Mouse (Mus musculus) neural tube, embryonic 15.5 days (tissue): Measurements from ENCODE around the gene Arhgap25. TPM values are rescaled to one million over a fixed set of nuclear protein-coding genes. Genes with fewer than 3 reads are reported as not detected.
"Not testable (repeated sequence)": the region's sequence is repeated elsewhere in the genome, so short reads cannot be mapped to it uniquely, and the experiment has no call there.

Experiments used
- ATAC-seq: fragments of 200-750 bp; cut with Nextera tagmentation; 2 replicates; pipeline ENCODE4 v1.8.0; 2017; ENCODE audit warnings: mild to moderate bottlenecking, moderate TSS enrichment, moderate library complexity; ENCODE audit not compliant: low FRiP score
- H3K27ac ChIP-seq: fragments of 300-500 bp; sonication (generic); replicated peaks from 2 replicates; pipeline ENCODE4 v1.5.1; 2015; ENCODE audit warnings: mild to moderate bottlenecking, inconsistent platforms
- H3K27me3 ChIP-seq: fragments of 300-500 bp; sonication (generic); replicated peaks from 2 replicates; pipeline ENCODE4 v1.6.1; 2015; ENCODE audit warnings: inconsistent platforms
- H3K36me3 ChIP-seq: fragments of 300-500 bp; sonication (generic); 2 replicates; pipeline ENCODE4 v1.6.1; 2015; ENCODE audit warnings: inconsistent platforms
- H3K4me1 ChIP-seq: fragments of 300-500 bp; sonication (generic); 2 replicates; pipeline ENCODE4 v1.6.1; 2015; ENCODE audit warnings: inconsistent platforms
- H3K4me2 ChIP-seq: fragments of 300-500 bp; sonication (generic); 2 replicates; pipeline ENCODE4 v1.6.1; 2015; ENCODE audit warnings: inconsistent platforms, mild to moderate bottlenecking, moderate library complexity
- H3K4me3 ChIP-seq: fragments of 300-500 bp; sonication (generic); replicated peaks from 2 replicates; pipeline ENCODE4 v1.5.1; 2015; ENCODE audit warnings: mild to moderate bottlenecking, inconsistent platforms
- H3K9ac ChIP-seq: fragments of 300-500 bp; sonication (generic); replicated peaks from 2 replicates; pipeline ENCODE4 v1.6.1; 2015; ENCODE audit warnings: mild to moderate bottlenecking, inconsistent platforms
- H3K9me3 ChIP-seq: fragments of 300-500 bp; sonication (generic); replicated peaks from 2 replicates; pipeline ENCODE4 v1.6.1; 2016; ENCODE audit warnings: inconsistent platforms
- WGBS: fragments of 180-500 bp; shearing (Covaris S2); methylation state at CpG from one replicate; pipeline ENCODE4 v1.1.7; 2015; ENCODE audit warnings: mixed read lengths; 5-methylcytosine and 5-hydroxymethylcytosine counted together
- polyA plus RNA-seq: library from polyadenylated mRNA; unstranded; fragments of >200 nt; fragmentation: Nextera tagmentation; extraction: Ambion mirVana; gene quantifications from 2 replicates; pipeline ENCODE4 v1.2.1, GENCODE M21; 2015

Arhgap25 gene
- polyA plus RNA-seq, 1 experiment from 2014 or later, result 3.6 TPM

- WGBS, result 69% methylated on average over 6 of the region's 6 CpGs
- H3K27ac ChIP-seq, result no peak overlapping the region
- H3K27me3 ChIP-seq, result no peaks in the 10 kb centered on the region
- H3K9me3 ChIP-seq, result no peaks in the 10 kb centered on the region
- H3K4me3 ChIP-seq, result no peak overlapping the region
- H3K4me2 ChIP-seq, result no peak overlapping the region
- no peak for ATAC-seq
- no peak overlapping the region for H3K9ac ChIP-seq
- no peaks in the 10 kb centered on the region for H3K36me3 ChIP-seq
- no peaks in the 10 kb centered on the region for H3K4me1 ChIP-seq
Observed at GRCm38 (mm10) chr6:87499791-87500190, 33.3 kb downstream of the Arhgap25 start.

GRCm38 (mm10) chr6:87496143-87496542 is 36.9 kb downstream of the Arhgap25 start:
- H3K27ac ChIP-seq, result no peak overlapping the region
- no peak for ATAC-seq
- no peaks in the 10 kb centered on the region for H3K9me3 ChIP-seq
- H3K4me2 ChIP-seq, result 0 out of 2 replicates have a peak overlapping the region, but pooled peaks have one; percentile 11
- no peaks in the 10 kb centered on the region for H3K36me3 ChIP-seq
- H3K9ac ChIP-seq, result no peak overlapping the region
- 0 out of 2 replicates have a peak overlapping the region, but pooled peaks have one; percentile 1 for H3K4me3 ChIP-seq
- WGBS, result 81% methylated on average over 9 of the region's 9 CpGs
- H3K27me3 ChIP-seq, result no peaks in the 10 kb centered on the region
- H3K4me1 ChIP-seq, result no peaks in the 10 kb centered on the region

- Histone ChIP-seq H3K4me2 (no peak overlapping the region), H3K4me3 (no peak overlapping the region), H3K4me1 (no peaks in the 10 kb centered on the region), H3K9me3 (no peaks in the 10 kb centered on the region), H3K27me3 (no peaks in the 10 kb centered on the region), H3K36me3 (no peaks in the 10 kb centered on the region), H3K9ac (no peak overlapping the region), H3K27ac (no peak overlapping the region)
- 84% methylated on average over 9 of the region's 9 CpGs for WGBS
- no peak for ATAC-seq
Observed at GRCm38 (mm10) chr6:87494339-87494738, 38.7 kb downstream of the Arhgap25 start.

DNA sequence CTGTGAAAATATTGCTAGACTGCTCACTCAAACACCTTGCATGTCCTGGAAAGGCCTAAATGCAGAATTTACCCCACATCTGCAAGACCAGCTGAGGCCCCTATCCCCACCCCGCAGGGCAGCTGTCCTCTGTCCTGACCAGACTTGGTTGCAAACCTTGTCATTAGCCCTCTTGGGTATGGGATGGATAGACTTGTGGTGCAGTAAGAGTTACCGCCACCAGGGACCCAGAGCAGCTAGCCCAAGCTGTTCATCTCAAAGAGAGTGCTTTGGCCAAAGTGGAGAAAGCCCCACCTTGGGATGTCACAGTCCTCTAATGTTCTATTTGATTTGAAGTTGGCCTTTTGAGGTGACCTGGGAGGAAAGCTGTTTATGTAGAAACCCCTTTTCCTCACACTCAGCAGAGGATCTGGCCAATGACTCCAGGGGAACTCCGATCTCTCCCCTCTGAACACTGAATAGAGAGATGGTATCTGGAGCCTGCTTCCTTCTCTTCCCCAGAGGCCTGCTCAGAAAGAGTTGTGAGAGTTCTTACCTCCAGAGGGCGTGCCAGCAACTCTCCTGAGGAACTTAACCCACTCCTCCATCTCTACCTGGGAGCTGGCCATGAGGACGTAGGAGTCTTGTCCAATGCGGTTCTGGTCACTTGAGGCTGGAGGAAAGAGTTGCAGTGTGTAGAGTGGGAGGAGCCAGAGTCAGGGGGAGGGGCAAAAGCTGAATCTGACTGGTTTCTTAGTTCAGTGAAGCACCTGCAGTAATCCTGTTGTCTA is 45.2 kb downstream of the Arhgap25 start:
- Histone ChIP-seq H3K4me3 (no peak overlapping the region), H3K4me2 (no peak overlapping the region), H3K36me3 (no peaks in the 10 kb centered on the region), H3K4me1 (peaks cover 11% of the 10 kb centered on the region), H3K9ac (no peak overlapping the region), H3K27ac (no peak overlapping the region), H3K9me3 (no peaks in the 10 kb centered on the region), H3K27me3 (no peaks in the 10 kb centered on the region)
- 69% methylated on average over 6 of the region's 6 CpGs for WGBS
- ATAC-seq, result no peak

- H3K9ac ChIP-seq, result no peak overlapping the region
- H3K4me1 ChIP-seq, result peaks cover 12% of the 10 kb centered on the region
- no peak overlapping the region for H3K4me2 ChIP-seq
- H3K27me3 ChIP-seq, result no peaks in the 10 kb centered on the region
- H3K9me3 ChIP-seq, result no peaks in the 10 kb centered on the region
- no peak overlapping the region for H3K27ac ChIP-seq
- WGBS, result 83% methylated on average over 5 of the region's 5 CpGs
- H3K4me3 ChIP-seq, result no peak overlapping the region
- H3K36me3 ChIP-seq, result no peaks in the 10 kb centered on the region
- ATAC-seq, result no peak
Observed at GRCm38 (mm10) chr6:87484806-87485205, 48.3 kb downstream of the Arhgap25 start.

DNA sequence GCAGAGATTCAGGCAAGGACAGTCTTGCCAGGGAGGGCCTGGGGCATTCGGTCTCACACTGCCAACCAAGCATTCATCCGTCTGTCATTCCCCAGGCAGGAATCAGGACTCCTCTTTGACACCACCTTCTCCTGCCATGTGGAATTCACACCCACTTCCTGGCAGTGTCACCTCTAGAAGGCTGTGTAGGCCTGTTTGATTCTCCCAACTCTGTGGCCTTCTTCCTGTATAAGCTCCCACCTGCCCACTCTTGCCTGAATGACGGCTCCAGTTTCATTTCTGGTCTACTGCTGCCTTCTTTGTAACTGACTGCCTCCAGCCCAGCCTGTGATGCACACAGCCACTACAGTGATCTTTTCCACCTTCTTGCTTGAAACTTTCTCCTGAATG is 49.2 kb downstream of the Arhgap25 start:
- no peaks in the 10 kb centered on the region for H3K27me3 ChIP-seq
- ATAC-seq, result no peak
- no peaks in the 10 kb centered on the region for H3K36me3 ChIP-seq
- H3K27ac ChIP-seq, result 0 out of 2 replicates have a peak overlapping the region, but pooled peaks have one; percentile 18
- H3K4me2 ChIP-seq, result no peak overlapping the region
- WGBS, result 57% methylated on average over 3 of the region's 3 CpGs
- H3K9ac ChIP-seq, result no peak overlapping the region
- no peak overlapping the region for H3K4me3 ChIP-seq
- H3K9me3 ChIP-seq, result no peaks in the 10 kb centered on the region
- peaks cover 12% of the 10 kb centered on the region for H3K4me1 ChIP-seq

DNA sequence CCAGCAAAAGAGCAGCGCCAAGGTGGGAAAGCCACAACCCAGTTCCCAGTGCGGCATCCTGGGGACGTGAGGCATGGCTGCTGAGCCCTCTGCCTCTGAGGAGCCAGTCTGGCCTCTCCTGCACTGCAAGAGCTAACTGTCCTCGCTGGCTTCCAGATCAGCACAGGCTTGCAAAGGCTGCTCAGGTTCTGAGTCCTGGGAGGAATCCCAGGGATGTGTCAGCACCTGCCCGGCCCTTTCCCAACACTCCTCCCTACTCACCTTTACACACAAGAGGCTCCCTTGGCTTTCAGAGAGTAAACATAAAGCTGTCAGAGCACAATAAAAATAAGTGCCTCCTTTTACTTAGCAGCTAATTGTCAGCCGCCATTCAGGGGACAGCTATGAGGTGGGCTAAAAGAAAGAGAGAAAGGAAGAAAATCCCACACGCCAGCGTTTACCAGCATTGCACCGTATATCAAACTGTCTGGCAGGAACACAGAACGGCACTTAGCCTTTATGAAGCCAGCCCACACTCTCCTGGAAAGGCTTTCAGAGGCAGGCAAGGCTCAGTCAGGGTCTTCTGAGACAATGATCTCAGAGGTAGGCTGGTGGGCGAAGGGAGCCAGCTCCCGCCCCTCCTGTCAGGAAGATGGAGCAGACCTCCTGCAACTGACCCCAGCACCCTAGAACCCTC is 49.7 kb downstream of the Arhgap25 start:
- peak overlapping the region; percentile 38; the same call in 1 of the 2 replicates for H3K27ac ChIP-seq
- ATAC-seq, result peak; percentile 38; the same call in 1 of the 2 replicates
- no peaks in the 10 kb centered on the region for H3K36me3 ChIP-seq
- 0 out of 2 replicates have a peak overlapping the region, but pooled peaks have one; percentile 2 for H3K9ac ChIP-seq
- no peak overlapping the region for H3K4me2 ChIP-seq
- peaks cover 14% of the 10 kb centered on the region for H3K4me1 ChIP-seq
- no peaks in the 10 kb centered on the region for H3K9me3 ChIP-seq
- no peaks in the 10 kb centered on the region for H3K27me3 ChIP-seq
- WGBS, result 26% methylated on average over 12 of the region's 12 CpGs
- H3K4me3 ChIP-seq, result no peak overlapping the region

- H3K9ac ChIP-seq, result no peak overlapping the region
- no peak for ATAC-seq
- H3K4me1 ChIP-seq, result peaks cover 14% of the 10 kb centered on the region
- no peak overlapping the region for H3K4me2 ChIP-seq
- H3K27ac ChIP-seq, result no peak overlapping the region
- no peak overlapping the region for H3K4me3 ChIP-seq
- 53% methylated on average over 5 of the region's 5 CpGs for WGBS
- H3K36me3 ChIP-seq, result no peaks in the 10 kb centered on the region
- H3K9me3 ChIP-seq, result no peaks in the 10 kb centered on the region
- H3K27me3 ChIP-seq, result no peaks in the 10 kb centered on the region
Observed at GRCm38 (mm10) chr6:87479291-87479999, 53.6 kb downstream of the Arhgap25 start.

GRCm38 (mm10) chr6:87478847-87479246 is 54.2 kb downstream of the Arhgap25 start:
- no peak overlapping the region for H3K9ac ChIP-seq
- H3K27me3 ChIP-seq, result no peaks in the 10 kb centered on the region
- no peaks in the 10 kb centered on the region for H3K36me3 ChIP-seq
- peaks cover 13% of the 10 kb centered on the region for H3K4me1 ChIP-seq
- H3K27ac ChIP-seq, result no peak overlapping the region
- no peak for ATAC-seq
- H3K4me2 ChIP-seq, result no peak overlapping the region
- H3K9me3 ChIP-seq, result no peaks in the 10 kb centered on the region
- no peak overlapping the region for H3K4me3 ChIP-seq
- 53% methylated on average over 4 of the region's 4 CpGs for WGBS

- no peak for ATAC-seq
- H3K9ac ChIP-seq, result no peak overlapping the region
- H3K9me3 ChIP-seq, result no peaks in the 10 kb centered on the region
- WGBS, result 76% methylated on average over 5 of the region's 5 CpGs
- no peak overlapping the region for H3K4me2 ChIP-seq
- no peak overlapping the region for H3K27ac ChIP-seq
- H3K4me1 ChIP-seq, result peaks cover 3% of the 10 kb centered on the region; the same call in 1 of the 2 replicates
- no peak overlapping the region for H3K4me3 ChIP-seq
- H3K27me3 ChIP-seq, result no peaks in the 10 kb centered on the region
- no peaks in the 10 kb centered on the region for H3K36me3 ChIP-seq
Observed at GRCm38 (mm10) chr6:87475223-87475622, 57.8 kb downstream of the Arhgap25 start.

DNA sequence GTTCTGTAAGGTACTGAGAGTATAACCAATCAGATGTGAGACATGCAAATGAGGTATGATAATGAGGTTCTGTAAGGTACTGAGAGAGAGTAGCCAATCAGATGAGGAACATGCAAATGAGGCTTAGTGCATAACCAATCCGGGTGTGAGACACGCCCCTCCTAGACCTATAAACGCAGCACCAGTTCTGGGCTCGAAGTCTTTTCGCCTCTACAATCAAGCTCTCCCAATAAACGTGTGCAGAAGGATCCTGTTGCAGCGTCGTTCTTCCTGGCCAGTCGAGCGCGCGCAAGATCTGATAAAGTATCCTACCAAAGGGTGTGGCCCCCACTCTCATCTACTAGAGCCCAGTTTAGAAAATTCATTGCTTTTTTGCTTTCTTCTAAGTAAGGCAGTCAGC is 63.0 kb downstream of the Arhgap25 start:
- not testable (repeated sequence) for ATAC-seq, H3K4me3 ChIP-seq, H3K27me3 ChIP-seq, H3K9me3 ChIP-seq, H3K4me1 ChIP-seq, H3K4me2 ChIP-seq, H3K36me3 ChIP-seq, H3K27ac ChIP-seq, H3K9ac ChIP-seq
- WGBS, result 92% methylated on average over 12 of the region's 12 CpGs
